Mouse (Mus musculus): ENCODE results near the gene Ogfr.

The Ogfr gene

GRCm38 (mm10) chr2:180598157-180598705 lies 9.2 kb downstream of the Ogfr start:
- intact Hi-C loops (cut with DNase I), result no loop called here

- intact Hi-C loops (cut with DNase I), result no loop called here
Observed at GRCm38 (mm10) chr2:180600569-180601021, 11.6 kb downstream of the Ogfr start.

- intact Hi-C loops (cut with DNase I), result no loop called here
Observed at GRCm38 (mm10) chr2:180604781-180605180, 15.7 kb downstream of the Ogfr start.

- intact Hi-C loops (cut with DNase I), result no loop called here
Observed at GRCm38 (mm10) chr2:180610283-180610682, 21.2 kb downstream of the Ogfr start.

GRCm38 (mm10) chr2:180611882-180612281 lies 22.8 kb downstream of the Ogfr start:
- intact Hi-C loops (cut with DNase I), result no loop called here

- intact Hi-C loops (cut with DNase I), result no loop called here
Observed at GRCm38 (mm10) chr2:180641576-180642554, 52.8 kb downstream of the Ogfr start.

GRCm38 (mm10) chr2:180642555-180643260 lies 53.7 kb downstream of the Ogfr start, which contains the start of gene Tcfl5:
Gene Tcfl5 (minus strand): TSS chr2:180642708.
- intact Hi-C loops (cut with DNase I), result no loop called here

GRCm38 (mm10) chr2:180643626-180644025 lies 54.6 kb downstream of the Ogfr start:
- intact Hi-C loops (cut with DNase I), result no loop called here
